Mouse (Mus musculus) olfactory bulb, adult 2 months (tissue): ENCODE results near the gene Srsf12.

ENCODE experiments used
- CTCF ChIP-seq: fragments of 200-500 bp; IDR thresholded peaks from 2 replicates; pipeline ENCODE4 v1.5.1; 2012; ENCODE audit warnings: low read depth, mild to moderate bottlenecking, low read length, moderate library complexity; ENCODE audit not compliant: insufficient read depth
- POLR2A ChIP-seq: fragments of 200-500 bp; IDR thresholded peaks from 2 replicates; pipeline ENCODE4 v1.6.1; 2012; ENCODE audit warnings: mild to moderate bottlenecking, low read depth, low read length, moderate library complexity; ENCODE audit not compliant: insufficient read depth

DNA sequence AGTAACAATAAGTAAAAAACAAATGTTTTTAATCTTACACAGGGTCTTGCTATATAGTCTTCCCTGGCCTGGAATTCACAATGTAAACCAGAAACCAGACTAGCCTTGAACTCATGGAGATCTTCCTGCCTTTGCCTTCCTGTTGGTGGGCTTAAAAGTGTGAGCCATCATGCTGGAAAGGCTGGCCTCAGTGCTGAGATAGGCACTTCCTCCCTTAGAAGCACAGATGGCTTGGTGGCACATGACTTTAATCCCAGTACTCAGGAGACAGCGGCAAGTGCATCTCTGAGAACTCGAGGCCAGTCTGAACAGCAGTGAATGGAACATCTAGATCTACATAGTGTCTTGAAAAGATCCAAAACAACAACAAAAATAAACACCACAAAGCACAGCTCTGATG lies 42.1 kb downstream of the Srsf12 start:
- TF ChIP-seq CTCF (no peak), POLR2A (no peak)
